Mouse (Mus musculus) retina, embryonic 14.5 days (tissue): Measurements from ENCODE around the gene Maff.

Experiments
- DNase-seq: peaks from one replicate; pipeline ENCODE4 v3.0.0-alpha.2; 2015; ENCODE audit warnings: low spot score

Maff gene

GRCm38 (mm10) chr15:79329979-79330363, 16.4 kb upstream of the Maff start:
- DNase-seq, result no peak

GRCm38 (mm10) chr15:79330521-79330920, 15.9 kb upstream of the Maff start:
- DNase-seq, result no peak

DNA sequence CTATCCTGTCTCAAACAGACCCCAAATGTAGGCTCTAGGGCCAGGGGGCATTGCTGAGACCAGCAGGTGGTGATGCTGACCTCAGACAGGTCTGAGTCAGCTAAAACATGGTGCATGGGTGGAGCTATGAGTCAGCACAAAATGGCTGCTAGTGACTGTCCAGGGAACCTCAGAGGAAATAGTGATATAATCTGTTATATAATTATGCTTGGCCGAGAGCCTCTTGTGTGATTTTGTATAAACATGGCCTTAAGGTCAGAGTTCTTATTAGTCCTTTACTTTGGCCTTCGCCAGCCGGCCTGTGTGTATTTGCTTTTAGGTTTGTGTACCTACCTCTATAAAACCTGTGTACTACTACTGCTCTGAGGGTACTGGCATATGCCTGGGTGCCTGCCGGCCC, 13.0 kb upstream of the Maff start:
- no peak for DNase-seq

DNA sequence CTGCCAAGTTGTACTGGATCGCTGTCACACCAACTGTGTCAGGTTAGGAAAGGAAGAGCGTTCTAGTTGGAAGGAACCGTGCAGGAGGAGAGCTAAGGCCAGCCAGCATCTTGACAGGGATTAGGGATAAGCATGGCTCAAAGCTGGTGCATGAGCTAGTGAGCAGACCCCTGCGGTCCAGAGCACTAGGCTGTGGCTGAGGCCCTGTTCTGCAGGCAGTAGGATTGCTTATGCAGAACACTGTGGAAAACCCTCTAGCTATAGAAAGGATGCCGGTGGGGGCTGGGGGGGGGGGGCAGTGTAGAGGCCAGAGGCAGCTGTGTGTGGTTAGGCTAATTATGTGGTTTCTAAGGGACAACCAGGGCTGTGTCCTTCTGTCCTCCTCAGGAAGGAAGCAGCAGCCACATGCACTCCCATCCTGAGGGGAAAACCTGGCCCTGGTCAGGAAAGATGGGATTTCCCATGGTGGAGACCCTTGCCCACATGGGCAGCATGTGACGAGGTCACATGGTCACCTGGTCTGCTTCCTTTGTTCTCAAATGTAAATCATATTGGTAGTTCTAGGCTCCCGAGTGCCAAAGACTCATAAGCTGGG, 11.3 kb upstream of the Maff start:
- no peak for DNase-seq

- DNase-seq, result no peak
These were observed 7.4 kb upstream of the Maff start for GRCm38 (mm10) chr15:79338978-79339377.

DNA sequence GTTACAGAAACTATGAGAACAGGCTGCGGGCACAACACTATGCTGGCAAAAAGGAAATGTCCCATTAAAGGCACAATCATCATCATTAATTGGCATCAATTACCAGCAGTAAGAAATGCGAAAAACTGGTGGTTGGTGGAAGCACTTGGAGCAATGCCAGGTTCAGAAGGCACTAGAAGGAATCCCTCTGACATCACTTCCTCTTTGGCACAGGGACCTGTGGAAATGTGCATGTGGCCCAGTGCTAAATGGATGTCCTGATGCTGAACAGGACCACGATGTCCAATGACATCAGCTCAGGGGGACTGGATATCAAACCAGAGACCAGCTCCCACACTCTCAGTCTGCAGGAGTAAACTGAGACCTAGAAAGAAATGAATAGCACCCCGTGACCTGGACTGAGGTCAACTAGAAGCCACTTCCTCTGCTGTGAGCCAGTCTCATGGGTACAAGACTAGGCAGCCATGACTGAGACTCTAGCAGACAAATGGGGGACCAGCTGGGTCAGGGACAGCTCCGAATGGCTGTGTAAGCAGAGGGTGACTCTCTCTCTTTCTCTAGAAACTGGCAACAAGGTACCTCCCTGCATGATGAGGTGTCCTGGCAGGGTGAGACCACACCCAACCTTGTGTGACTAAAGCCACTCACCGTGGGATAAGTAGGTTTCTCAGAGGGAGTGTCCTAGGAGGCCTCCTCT, 3.6 kb upstream of the Maff start:
- DNase-seq, result no peak

GRCm38 (mm10) chr15:79344627-79345026, 1.8 kb upstream of the Maff start:
- no peak for DNase-seq

- DNase-seq, result peak; percentile 97
These were observed 884 bp downstream of the Maff start for GRCm38 (mm10) chr15:79347165-79347844.

DNA sequence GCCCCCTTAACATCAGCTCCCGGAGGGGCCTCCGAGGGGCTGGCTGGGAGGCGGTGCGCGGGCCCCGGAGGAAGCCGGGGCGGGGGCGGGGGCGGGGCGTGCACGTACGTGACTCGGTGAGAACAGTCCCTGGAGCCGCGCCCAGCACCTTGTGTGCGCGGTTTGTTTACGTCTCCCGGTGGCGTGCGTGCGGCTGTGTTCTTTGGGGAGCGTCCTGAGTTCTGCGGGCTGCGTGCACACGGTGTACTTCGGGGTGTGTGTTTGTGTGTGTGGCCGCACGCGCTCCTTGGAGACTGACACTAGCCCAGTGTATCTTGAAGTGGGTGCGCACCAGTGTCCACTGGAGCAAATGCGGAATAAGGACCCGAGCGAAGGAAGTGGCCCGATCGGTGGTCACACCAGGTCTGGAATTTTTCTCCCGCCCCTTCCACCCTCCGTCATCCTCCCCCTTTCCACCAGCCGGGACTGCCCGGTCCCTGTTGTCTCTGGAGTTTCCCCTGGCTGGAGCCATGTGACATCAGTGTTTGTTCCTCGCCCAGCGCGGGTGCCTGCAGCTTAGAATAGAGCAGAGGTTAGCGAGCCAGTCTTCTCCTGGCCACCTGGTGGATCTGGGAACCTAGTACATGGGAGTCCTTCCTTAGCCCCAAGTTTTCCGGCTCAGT, 1.6 kb downstream of the Maff start:
- DNase-seq, result peak; percentile 66

GRCm38 (mm10) chr15:79348651-79349050, 2.2 kb downstream of the Maff start:
- DNase-seq, result no peak

GRCm38 (mm10) chr15:79350866-79351265, 4.4 kb downstream of the Maff start:
- no peak for DNase-seq

- no peak for DNase-seq
These were observed 4.9 kb downstream of the Maff start for GRCm38 (mm10) chr15:79351331-79351767.

GRCm38 (mm10) chr15:79352479-79352878, 6.1 kb downstream of the Maff start:
- DNase-seq, result no peak

DNA sequence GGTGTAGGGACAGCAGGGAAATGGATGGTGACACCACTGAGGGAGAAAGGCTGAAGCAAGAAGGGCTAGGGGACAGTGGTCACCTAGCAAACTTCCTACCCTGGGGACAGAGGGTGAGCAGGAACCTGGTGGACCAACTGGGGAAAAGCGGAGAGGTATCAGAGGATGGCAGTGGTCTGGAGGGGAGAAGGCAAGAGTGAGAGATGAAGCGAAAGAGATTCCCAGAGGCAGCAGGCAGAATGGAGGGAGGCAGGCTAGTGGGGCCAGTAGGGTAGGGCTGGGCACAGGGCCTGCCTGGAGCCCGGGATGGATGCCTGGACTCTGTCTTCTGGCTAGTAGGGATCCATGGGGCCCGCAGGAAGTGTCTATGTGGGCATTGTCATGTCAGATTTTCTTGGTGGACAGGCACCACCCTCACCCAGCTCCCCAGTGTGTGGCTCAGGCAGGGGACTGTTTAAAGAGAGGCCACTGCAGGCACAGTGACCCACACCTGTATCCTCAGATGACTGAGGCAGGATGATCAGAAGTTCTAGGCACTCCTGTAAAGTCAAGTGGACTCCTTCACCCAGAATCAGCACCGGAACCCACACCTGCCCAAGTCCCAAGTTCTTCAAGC, 7.4 kb downstream of the Maff start:
- DNase-seq, result no peak

- no peak for DNase-seq
These were observed 8.2 kb downstream of the Maff start for GRCm38 (mm10) chr15:79354619-79355018.

DNA sequence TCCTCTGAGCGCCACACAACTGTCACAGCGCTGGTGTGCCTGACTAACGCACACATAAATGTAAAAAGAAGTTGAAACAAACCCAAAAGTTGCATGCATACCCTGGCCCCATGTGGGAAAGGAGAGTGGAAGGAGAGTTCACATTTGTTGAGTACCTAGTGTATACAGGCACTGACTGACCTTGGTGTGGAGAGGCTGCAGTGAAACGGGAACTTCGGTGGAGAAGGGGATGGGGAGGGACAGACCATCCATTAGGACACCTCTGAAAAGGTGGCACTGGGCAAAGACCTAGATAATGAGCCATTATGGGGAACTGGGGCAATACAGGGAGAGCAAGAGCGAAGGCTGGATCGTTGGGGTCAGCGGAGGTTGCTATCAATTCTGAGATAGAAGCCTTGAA, 10.1 kb downstream of the Maff start:
- no peak for DNase-seq

DNA sequence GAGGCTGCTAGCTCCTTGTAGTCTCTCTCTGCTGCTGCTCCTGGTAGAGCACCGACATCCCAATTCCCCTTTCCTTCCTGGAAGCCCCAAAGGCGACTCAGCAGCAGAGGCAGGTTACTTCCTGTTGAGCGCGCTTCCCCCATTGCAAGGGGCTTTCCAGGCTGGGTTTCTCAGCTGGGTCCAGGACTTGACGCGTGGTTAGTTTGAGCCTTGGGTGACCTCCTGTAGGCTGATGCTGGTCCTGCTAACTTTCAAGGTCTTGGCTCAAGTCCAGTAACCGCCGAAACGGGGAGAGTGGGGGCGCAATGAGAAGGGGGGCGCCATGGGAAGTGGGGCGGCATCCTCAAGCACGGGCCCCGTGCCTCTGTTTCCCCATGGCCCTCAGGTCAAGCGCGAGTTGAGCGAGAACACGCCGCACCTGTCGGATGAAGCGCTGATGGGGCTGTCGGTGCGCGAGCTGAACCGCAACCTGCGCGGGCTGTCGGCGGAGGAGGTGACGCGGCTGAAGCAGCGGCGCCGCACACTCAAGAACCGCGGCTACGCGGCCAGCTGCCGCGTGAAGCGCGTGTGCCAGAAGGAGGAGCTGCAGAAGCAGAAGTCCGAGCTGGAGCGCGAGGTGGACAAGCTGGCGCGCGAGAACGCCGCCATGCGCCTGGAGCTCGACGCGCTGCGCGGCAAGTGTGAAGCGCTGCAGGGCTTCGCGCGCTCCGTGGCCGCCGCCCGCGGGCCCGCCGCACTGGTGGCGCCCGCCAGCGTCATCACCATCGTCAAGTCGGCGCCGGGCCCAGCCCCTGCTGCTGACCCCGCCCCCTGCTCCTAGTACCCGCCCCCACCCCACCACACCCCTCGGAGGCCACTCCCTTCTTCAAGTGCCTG, 10.9 kb downstream of the Maff start:
- DNase-seq, result peak; percentile 78

DNA sequence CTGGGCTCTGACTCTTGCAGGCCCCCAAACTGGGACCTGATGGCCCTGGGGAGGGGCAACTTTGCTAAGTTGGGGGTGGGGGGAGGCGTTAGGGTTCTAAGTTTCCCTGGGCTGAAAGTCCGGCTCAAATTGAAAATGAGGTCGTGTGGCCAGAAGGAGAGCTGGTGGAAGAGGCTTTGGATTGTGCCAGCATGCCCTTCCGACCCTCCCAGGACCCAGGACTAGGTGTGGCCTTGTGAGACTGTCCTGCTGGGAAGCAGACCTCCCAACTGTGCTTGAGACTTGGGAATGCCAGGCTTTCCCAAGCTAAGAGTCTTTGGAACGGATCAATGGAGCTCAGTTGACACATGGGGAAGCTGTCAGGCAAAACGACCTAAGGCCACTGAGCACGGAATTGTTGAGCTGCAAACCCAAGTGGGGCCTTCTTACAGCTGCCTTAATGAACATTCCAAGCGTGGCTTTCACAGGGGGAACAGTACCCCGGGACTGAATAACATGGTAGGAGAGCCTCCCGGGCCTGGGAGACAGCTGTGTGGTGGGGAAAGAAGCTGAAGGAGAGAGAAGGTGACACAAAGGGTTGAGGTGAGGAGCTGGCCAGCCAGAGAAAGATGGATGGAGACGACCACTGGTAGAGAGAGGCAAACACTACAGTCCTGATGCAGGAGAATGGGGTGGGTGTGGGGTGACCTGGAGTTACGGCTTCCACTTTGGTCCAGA, 11.7 kb downstream of the Maff start:
- peak; percentile 47 for DNase-seq

GRCm38 (mm10) chr15:79359954-79360353, 13.5 kb downstream of the Maff start:
- DNase-seq, result no peak

- no peak for DNase-seq
These were observed 13.9 kb downstream of the Maff start for GRCm38 (mm10) chr15:79360371-79360770.

DNA sequence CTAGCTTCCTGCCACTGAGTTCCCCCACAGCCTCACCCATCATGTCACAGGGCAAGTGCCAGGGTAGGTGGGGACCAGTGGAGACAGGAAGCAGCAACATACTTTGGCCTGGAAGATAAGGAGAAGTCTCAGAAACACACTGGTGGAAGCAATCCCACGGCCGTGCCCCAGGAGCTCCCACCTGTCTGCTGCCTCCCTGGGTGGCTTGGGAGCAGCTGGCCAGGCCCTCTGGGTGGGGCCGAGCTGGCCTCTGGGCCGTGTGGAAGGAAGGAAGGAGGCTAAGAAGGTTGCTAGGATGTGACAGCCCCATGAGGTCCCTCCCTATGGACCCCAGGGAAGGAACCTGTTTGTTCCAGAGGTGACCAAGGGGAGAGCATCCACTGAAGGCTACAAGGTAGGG, 14.6 kb downstream of the Maff start:
- no peak for DNase-seq
